Mouse (Mus musculus) c-Kit-positive CD71-negative TER-119-negative erythroid progenitor cells, embryonic 14.5 days (primary cell): ENCODE measurements around the gene Acot3.
"Not testable (repeated sequence)": the region's sequence is repeated elsewhere in the genome, so short reads cannot be mapped to it uniquely, and the experiment has no call there.

Source experiments
- DNase-seq: peaks from one replicate; pipeline ENCODE4 v3.0.0-alpha.2; 2013; ENCODE audit warnings: low read depth

The Acot3 gene

GRCm38 (mm10) chr12:84100604-84101492 is 48.9 kb downstream of the Acot3 start, which contains the start of gene Acot6:
Gene Acot6, plus strand, starts transcription at chr12:84100654.
- not testable (repeated sequence) for DNase-seq

- no peak for DNase-seq
Observed at GRCm38 (mm10) chr12:84101493-84101845, 49.5 kb downstream of the Acot3 start.

GRCm38 (mm10) chr12:84107012-84107411 is 55.1 kb downstream of the Acot3 start:
- no peak for DNase-seq

- no peak for DNase-seq
Observed at GRCm38 (mm10) chr12:84107692-84108091, 55.7 kb downstream of the Acot3 start.

GRCm38 (mm10) chr12:84109924-84110323 is 58.0 kb downstream of the Acot3 start:
- DNase-seq, result no peak
